Mouse (Mus musculus) urinary bladder, postnatal 36 days (tissue): ENCODE results near the gene Ccnb3.
"Not testable (repeated sequence)": the region's sequence is repeated elsewhere in the genome, so short reads cannot be mapped to it uniquely, and the experiment has no call there.

Experiments
- DNase-seq, 2 experiments: peaks; one replicate each; pipeline ENCODE4 v3.0.0; 2022; ENCODE audit warnings: low spot score in 2 of 2, mixed read lengths in 1 of 2

The Ccnb3 gene

GRCm38 (mm10) chrX:7041519-7041918, at the start of gene Ccnb3:
Gene Ccnb3 (minus strand): TSS chrX:7041619.
- DNase-seq = no peak

GRCm38 (mm10) chrX:7090323-7090722, 48.9 kb upstream of the Ccnb3 start:
- no peak for DNase-seq

GRCm38 (mm10) chrX:7085878-7086277, 44.5 kb upstream of the Ccnb3 start:
- no peak for DNase-seq

GRCm38 (mm10) chrX:7079820-7080429, 38.5 kb upstream of the Ccnb3 start:
- DNase-seq = no peak

- DNase-seq = no peak
Observed at GRCm38 (mm10) chrX:7068002-7068401, 26.6 kb upstream of the Ccnb3 start.

- no peak for DNase-seq
Observed at GRCm38 (mm10) chrX:7067219-7067618, 25.8 kb upstream of the Ccnb3 start, which contains the start of gene Akap4. Gene Akap4 (plus strand): TSS chrX:7067519.

- no peak for DNase-seq
Observed at GRCm38 (mm10) chrX:7064109-7064508, 22.7 kb upstream of the Ccnb3 start.

- DNase-seq = no peak
Observed at GRCm38 (mm10) chrX:7057634-7058033, 16.2 kb upstream of the Ccnb3 start.

- no peak for DNase-seq
Observed at GRCm38 (mm10) chrX:7057056-7057455, 15.6 kb upstream of the Ccnb3 start.

GRCm38 (mm10) chrX:6983916-6984315, 57.5 kb downstream of the Ccnb3 start:
- not testable (repeated sequence) for DNase-seq

GRCm38 (mm10) chrX:6971956-6972355, 69.5 kb downstream of the Ccnb3 start:
- no peak for DNase-seq

GRCm38 (mm10) chrX:6968598-6968997, 72.8 kb downstream of the Ccnb3 start:
- DNase-seq = no peak
